Mouse (Mus musculus): ENCODE results near the gene C130050O18Rik. TPM values are rescaled to one million over a fixed set of nuclear protein-coding genes. Genes with fewer than 3 reads are reported as not detected.

C130050O18Rik gene
- polyA plus RNA-seq, 1 experiment from 2014 or later = 0.43 TPM

DNA sequence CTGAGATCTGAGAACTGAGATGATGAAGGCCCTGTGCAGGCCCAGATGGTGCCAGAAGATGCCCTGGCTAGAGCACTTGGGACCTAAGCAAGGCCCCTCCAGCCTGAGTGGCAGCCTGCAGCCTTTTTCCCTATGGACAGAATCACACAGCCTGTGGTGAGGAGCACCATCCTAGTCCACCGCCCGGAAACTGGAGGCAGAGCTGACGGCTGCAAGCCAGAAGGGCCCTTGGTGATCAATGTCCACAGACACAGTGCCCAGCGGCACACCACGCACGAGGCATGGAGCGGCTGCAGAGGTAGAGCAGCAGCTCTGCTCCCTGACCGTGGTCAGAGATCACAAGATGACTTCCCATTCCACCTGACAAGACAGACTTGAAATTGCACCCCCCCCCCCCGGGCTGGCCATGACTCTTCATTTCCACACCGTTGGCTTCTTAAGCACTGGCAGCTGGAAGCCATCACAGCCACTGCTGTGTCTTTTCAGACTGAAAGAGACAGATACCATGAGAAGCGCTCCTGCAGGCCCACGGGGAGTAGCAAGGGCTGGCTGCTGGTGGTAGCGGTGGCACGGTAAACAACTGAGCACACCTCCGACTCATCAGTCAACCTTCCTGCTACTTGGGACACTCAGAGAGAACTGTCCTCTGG lies 6.7 kb downstream of the C130050O18Rik start:
- no peak overlapping the region for H3K4me2 ChIP-seq (ENCODE audit: low read depth, low read length)
- 0 out of 2 replicates have a peak, but pooled peaks cover 2% of the 10 kb centered on the region for H3K27me3 ChIP-seq (ENCODE audit: control insufficient read depth, insufficient read depth, low read length)
- peaks cover 9% of the 10 kb centered on the region for H3K4me1 ChIP-seq (ENCODE audit: control insufficient read depth, insufficient read depth, low read length)
- no peak for ATAC-seq (replicated peaks; ENCODE audit: extremely low read depth, insufficient read depth, low FRiP score)
- no peak overlapping the region for H3K9ac ChIP-seq (ENCODE audit: low read length)
- 70% methylated on average over 15 of the region's 15 CpGs for WGBS
- no peak overlapping the region for H3K27ac ChIP-seq (ENCODE audit: low read length)
- no peak overlapping the region for H3K4me3 ChIP-seq (ENCODE audit: low read length)
- no peaks in the 10 kb centered on the region for H3K9me3 ChIP-seq (replicated peaks; ENCODE audit: control insufficient read depth, low read length)
- no peaks in the 10 kb centered on the region for H3K36me3 ChIP-seq (ENCODE audit: control insufficient read depth, insufficient read depth)

DNA sequence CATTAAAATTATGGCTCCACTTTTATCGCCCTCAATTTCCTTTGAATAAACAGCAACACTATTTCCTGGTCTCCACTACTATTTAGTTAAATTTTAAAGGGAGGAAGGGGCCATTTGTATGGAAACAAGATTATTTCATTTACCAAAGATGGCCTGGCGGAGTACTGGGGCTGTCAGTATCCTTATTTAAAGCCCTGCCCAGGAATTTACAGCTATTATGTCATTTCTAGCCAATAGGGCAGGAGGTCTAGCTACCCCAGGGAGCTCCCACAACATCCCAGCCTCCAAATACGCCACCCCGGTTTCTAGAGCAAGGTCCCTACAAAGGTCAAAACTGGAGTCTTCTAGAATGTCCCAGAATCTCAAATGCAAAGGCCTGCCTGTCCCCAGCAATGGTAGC lies 8.5 kb downstream of the C130050O18Rik start:
- no peak overlapping the region for H3K27ac ChIP-seq (ENCODE audit: low read length)
- no peaks in the 10 kb centered on the region for H3K36me3 ChIP-seq (ENCODE audit: control insufficient read depth, insufficient read depth)
- no peak overlapping the region for H3K4me2 ChIP-seq (ENCODE audit: low read depth, low read length)
- H3K27me3 ChIP-seq (ENCODE audit: control insufficient read depth, insufficient read depth, low read length) = 0 out of 2 replicates have a peak, but pooled peaks cover 2% of the 10 kb centered on the region
- no peak overlapping the region for H3K4me3 ChIP-seq (ENCODE audit: low read length)
- 80% methylated on average over 4 of the region's 4 CpGs for WGBS
- ATAC-seq (replicated peaks; ENCODE audit: extremely low read depth, insufficient read depth, low FRiP score) = no peak
- no peak overlapping the region for H3K9ac ChIP-seq (ENCODE audit: low read length)
- peaks cover 5% of the 10 kb centered on the region; the same call in 1 of the 2 replicates for H3K9me3 ChIP-seq (replicated peaks; ENCODE audit: control insufficient read depth, low read length)
- peaks cover 15% of the 10 kb centered on the region for H3K4me1 ChIP-seq (ENCODE audit: control insufficient read depth, insufficient read depth, low read length)

DNA sequence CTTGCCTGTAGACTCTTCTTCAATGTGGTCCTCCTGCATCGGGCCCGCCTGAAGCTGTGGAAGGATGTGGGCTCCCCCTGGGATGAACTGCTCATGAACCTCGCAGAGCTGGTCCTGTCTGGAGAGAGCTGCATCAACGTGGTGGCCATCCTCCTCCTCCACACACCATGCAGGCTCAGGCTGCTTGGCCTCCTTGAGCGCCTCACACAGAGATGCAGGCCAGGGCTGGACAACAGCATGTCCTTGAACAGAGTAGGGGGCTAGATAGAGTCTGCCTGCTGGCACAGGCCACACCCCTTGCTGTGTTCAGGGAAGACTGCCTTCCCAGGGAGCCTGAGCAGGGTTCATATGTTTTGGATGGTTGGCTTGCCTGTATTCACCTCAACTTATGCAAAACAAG lies 9.9 kb downstream of the C130050O18Rik start:
- Histone ChIP-seq H3K9me3 (replicated peaks; ENCODE audit: control insufficient read depth, low read length) (peaks cover 5% of the 10 kb centered on the region; the same call in 1 of the 2 replicates), H3K27me3 (ENCODE audit: control insufficient read depth, insufficient read depth, low read length) (0 out of 2 replicates have a peak, but pooled peaks cover 2% of the 10 kb centered on the region), H3K4me2 (ENCODE audit: low read depth, low read length) (no peak overlapping the region), H3K9ac (ENCODE audit: low read length) (no peak overlapping the region), H3K4me1 (ENCODE audit: control insufficient read depth, insufficient read depth, low read length) (peaks cover 17% of the 10 kb centered on the region), H3K36me3 (ENCODE audit: control insufficient read depth, insufficient read depth) (no peaks in the 10 kb centered on the region), H3K4me3 (ENCODE audit: low read length) (no peak overlapping the region), H3K27ac (ENCODE audit: low read length) (no peak overlapping the region)
- WGBS = 90% methylated on average over 5 of the region's 5 CpGs
- ATAC-seq (replicated peaks; ENCODE audit: extremely low read depth, insufficient read depth, low FRiP score) = no peak

DNA sequence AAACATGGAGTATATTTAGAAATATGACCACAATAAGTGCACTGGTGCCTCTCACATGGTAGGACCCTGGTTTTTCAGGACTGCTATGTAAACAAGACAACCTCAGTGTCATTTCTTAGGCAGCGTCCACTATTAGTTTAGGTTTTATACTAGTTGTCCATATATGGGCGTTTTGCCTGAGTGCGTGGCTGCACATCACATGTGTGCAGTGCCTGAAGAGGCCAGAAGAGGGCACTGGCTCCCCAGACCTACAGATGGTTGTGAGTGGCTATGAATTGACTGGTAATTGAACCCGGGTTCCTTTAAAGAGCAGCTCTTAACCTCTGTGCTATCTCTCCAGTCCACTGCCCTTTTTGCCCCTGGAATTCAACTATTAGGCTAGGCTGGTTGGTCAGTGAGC lies 11.9 kb downstream of the C130050O18Rik start:
- H3K27ac ChIP-seq (ENCODE audit: low read length) = no peak overlapping the region
- no peaks in the 10 kb centered on the region for H3K36me3 ChIP-seq (ENCODE audit: control insufficient read depth, insufficient read depth)
- H3K4me2 ChIP-seq (ENCODE audit: low read depth, low read length) = no peak overlapping the region
- WGBS = 92% methylated on average over 4 of the region's 4 CpGs
- H3K9ac ChIP-seq (ENCODE audit: low read length) = no peak overlapping the region
- no peak for ATAC-seq (replicated peaks; ENCODE audit: extremely low read depth, insufficient read depth, low FRiP score)
- H3K4me3 ChIP-seq (ENCODE audit: low read length) = no peak overlapping the region
- peaks cover 5% of the 10 kb centered on the region; the same call in 1 of the 2 replicates for H3K9me3 ChIP-seq (replicated peaks; ENCODE audit: control insufficient read depth, low read length)
- peaks cover 19% of the 10 kb centered on the region for H3K4me1 ChIP-seq (ENCODE audit: control insufficient read depth, insufficient read depth, low read length)
- H3K27me3 ChIP-seq (ENCODE audit: control insufficient read depth, insufficient read depth, low read length) = 0 out of 2 replicates have a peak, but pooled peaks cover 2% of the 10 kb centered on the region

DNA sequence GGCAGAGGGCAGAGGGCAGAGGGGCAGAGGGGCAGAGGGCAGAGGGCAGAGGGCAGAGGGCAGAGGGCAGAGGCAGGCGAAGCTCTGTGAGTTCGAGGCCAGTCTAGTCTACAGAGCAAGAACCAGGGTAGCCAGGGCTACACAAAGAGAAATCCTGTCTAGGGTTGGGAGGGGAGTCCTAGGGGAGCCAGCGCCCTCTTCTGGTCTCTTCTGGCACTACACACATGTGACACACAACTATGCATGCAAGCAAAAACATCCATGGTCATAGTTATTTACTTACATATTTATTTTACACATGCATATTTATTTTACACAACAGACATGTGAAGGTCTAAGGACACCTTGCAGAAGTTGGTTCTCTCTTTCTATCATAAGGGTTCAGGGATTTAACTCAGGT lies 12.4 kb downstream of the C130050O18Rik start:
- Histone ChIP-seq H3K36me3 (ENCODE audit: control insufficient read depth, insufficient read depth) (no peaks in the 10 kb centered on the region), H3K27me3 (ENCODE audit: control insufficient read depth, insufficient read depth, low read length) (0 out of 2 replicates have a peak, but pooled peaks cover 2% of the 10 kb centered on the region), H3K9ac (ENCODE audit: low read length) (no peak overlapping the region), H3K9me3 (replicated peaks; ENCODE audit: control insufficient read depth, low read length) (peaks cover 5% of the 10 kb centered on the region; the same call in 1 of the 2 replicates), H3K4me3 (ENCODE audit: low read length) (no peak overlapping the region), H3K4me2 (ENCODE audit: low read depth, low read length) (no peak overlapping the region), H3K4me1 (ENCODE audit: control insufficient read depth, insufficient read depth, low read length) (peaks cover 19% of the 10 kb centered on the region), H3K27ac (ENCODE audit: low read length) (no peak overlapping the region)
- WGBS = 81% methylated on average over 3 of the region's 3 CpGs
- no peak for ATAC-seq (replicated peaks; ENCODE audit: extremely low read depth, insufficient read depth, low FRiP score)

DNA sequence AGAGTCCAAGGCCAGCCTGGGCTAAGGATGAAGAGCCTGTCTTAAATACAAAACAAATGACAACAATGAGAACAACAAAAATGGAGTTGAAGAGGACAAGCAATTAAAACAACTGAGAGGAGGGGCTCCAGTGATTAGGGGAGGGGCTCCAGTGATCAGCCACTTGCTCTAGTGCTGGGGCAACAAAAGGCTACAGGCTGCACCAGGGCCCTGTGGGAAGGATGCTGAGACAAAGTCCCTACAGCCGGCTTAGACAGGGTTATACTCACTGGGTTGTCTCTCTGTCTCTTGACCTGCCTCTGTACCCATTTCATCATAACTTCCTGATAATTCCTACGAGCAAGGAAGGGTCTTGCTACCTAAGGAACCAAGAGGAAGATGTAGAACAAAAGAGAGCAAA lies 13.0 kb downstream of the C130050O18Rik start:
- peak overlapping the region; percentile 33; the same call in 1 of the 2 replicates for H3K4me2 ChIP-seq (ENCODE audit: low read depth, low read length)
- peaks cover 25% of the 10 kb centered on the region for H3K4me1 ChIP-seq (ENCODE audit: control insufficient read depth, insufficient read depth, low read length)
- peak overlapping the region; percentile 67 for H3K27ac ChIP-seq (ENCODE audit: low read length)
- peaks cover 5% of the 10 kb centered on the region; the same call in 1 of the 2 replicates for H3K9me3 ChIP-seq (replicated peaks; ENCODE audit: control insufficient read depth, low read length)
- no peak for ATAC-seq (replicated peaks; ENCODE audit: extremely low read depth, insufficient read depth, low FRiP score)
- H3K27me3 ChIP-seq (ENCODE audit: control insufficient read depth, insufficient read depth, low read length) = 0 out of 2 replicates have a peak, but pooled peaks cover 2% of the 10 kb centered on the region
- WGBS = 47% methylated on average over 2 of the region's 2 CpGs
- H3K36me3 ChIP-seq (ENCODE audit: control insufficient read depth, insufficient read depth) = no peaks in the 10 kb centered on the region
- H3K9ac ChIP-seq (ENCODE audit: low read length) = no peak overlapping the region; the same call in 1 of the 2 replicates
- no peak overlapping the region for H3K4me3 ChIP-seq (ENCODE audit: low read length)

DNA sequence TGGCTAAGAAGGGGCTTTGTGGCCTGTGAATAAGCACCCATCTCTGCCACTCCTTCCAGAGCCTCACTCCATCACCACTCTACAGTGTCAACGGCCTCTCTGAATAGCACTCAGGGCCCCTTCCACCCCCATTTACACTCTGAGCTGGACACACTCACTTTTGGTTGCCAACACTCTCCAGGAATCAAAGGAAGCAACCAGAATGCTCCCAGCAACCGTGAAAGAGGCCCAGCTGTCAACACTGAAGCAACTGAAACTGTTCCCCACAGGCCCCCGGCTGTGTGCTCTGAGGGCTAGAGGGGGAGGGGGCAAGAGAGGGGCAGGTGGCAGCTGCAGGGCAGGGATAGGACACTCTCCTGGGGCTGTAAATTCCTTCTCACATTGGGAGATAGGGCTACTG lies 13.6 kb downstream of the C130050O18Rik start:
- Histone ChIP-seq H3K4me1 (ENCODE audit: control insufficient read depth, insufficient read depth, low read length) (peaks cover 29% of the 10 kb centered on the region), H3K4me2 (ENCODE audit: low read depth, low read length) (peak overlapping the region; percentile 33), H3K4me3 (ENCODE audit: low read length) (no peak overlapping the region), H3K9me3 (replicated peaks; ENCODE audit: control insufficient read depth, low read length) (peaks cover 5% of the 10 kb centered on the region; the same call in 1 of the 2 replicates), H3K27me3 (ENCODE audit: control insufficient read depth, insufficient read depth, low read length) (0 out of 2 replicates have a peak, but pooled peaks cover 2% of the 10 kb centered on the region), H3K36me3 (ENCODE audit: control insufficient read depth, insufficient read depth) (no peaks in the 10 kb centered on the region), H3K27ac (ENCODE audit: low read length) (peak overlapping the region; percentile 67), H3K9ac (ENCODE audit: low read length) (peak overlapping the region; percentile 31; the same call in 1 of the 2 replicates)
- ATAC-seq (replicated peaks; ENCODE audit: extremely low read depth, insufficient read depth, low FRiP score) = peak; percentile 74
- WGBS = 10% methylated on average over 3 of the region's 3 CpGs

DNA sequence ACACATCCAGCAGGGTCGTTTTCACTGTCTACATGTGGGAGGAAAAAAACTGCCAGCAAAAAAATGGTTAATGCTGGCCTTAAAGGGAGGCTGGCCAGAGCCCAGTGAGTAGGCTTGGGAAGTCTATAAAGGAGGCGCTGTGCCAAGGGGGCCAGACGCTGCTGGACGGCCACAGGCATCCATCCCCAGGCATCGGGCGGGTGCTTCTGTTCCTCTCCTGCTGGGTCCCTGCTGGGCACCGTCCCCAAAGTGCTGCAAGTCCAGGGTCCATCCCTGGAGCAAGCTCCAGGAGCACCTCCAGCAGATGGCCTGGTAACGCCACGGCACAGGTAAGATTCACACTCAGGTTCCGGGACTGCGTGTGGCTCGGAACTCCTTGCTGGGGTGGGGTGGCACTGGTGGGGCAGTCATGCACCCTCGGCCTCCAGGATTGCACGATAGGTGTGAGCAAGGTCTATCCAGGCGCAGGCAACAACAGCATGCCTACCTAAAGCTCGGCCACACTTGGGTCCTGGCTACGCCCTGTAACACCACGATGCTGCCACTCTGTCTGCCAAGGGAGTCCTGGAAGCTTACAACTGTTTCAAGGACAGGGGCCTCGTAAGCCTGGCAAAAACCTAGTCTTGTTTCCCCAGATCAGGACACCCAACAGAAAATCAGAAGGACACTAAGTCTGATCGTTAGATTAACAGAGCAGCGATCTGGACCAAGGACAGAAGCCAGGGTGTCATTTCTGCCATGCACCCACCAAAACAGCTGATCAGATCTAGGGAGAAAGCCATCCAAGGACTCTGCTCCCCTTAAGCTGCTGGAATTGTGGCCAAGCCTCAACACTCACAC lies 18.2 kb downstream of the C130050O18Rik start, which contains the start of gene Gper1:
Gper1 (plus strand) TSS at position 126 of the 840 bp plus-strand sequence.
- Histone ChIP-seq H3K27ac (ENCODE audit: low read length) (no peak within 1 kb of the TSS; the same call in 1 of the 2 replicates), H3K36me3 (ENCODE audit: control insufficient read depth, insufficient read depth) (no peaks in the 10 kb centered on the region), H3K4me3 (ENCODE audit: low read length) (peak within 1 kb of the TSS; percentile 39), H3K9me3 (replicated peaks; ENCODE audit: control insufficient read depth, low read length) (no peaks in the 10 kb centered on the region), H3K4me2 (ENCODE audit: low read depth, low read length) (peak within 1 kb of the TSS; percentile 48), H3K27me3 (ENCODE audit: control insufficient read depth, insufficient read depth, low read length) (peaks cover 8% of the 10 kb centered on the region; the same call in 1 of the 2 replicates), H3K4me1 (ENCODE audit: control insufficient read depth, insufficient read depth, low read length) (peaks cover 30% of the 10 kb centered on the region), H3K9ac (ENCODE audit: low read length) (peak within 1 kb of the TSS; percentile 49)
- WGBS = 47% methylated on average over 21 of the region's 21 CpGs
- ATAC-seq (replicated peaks; ENCODE audit: extremely low read depth, insufficient read depth, low FRiP score) = 0 out of 2 replicates have a peak, but pooled peaks have one; percentile 24
